Mouse (Mus musculus): ENCODE data around the gene Gbgt1.
A peak's percentile ranks its signal among the peaks of the same experiment; 100 is the strongest.
"Not testable (repeated sequence)": the region's sequence is repeated elsewhere in the genome, so short reads cannot be mapped to it uniquely, and the experiment has no call there.

Gene Gbgt1

GRCm38 (mm10) chr2:28496671-28497070 lies at the start of gene Gbgt1:
Gbgt1 (plus strand) TSS chr2:28496891.
- DNase-seq (ENCODE audit: extremely low spot score, low read depth, low spot score): no peak

GRCm38 (mm10) chr2:28447315-28447670 lies 49.4 kb upstream of the Gbgt1 start:
- no peak for DNase-seq (ENCODE audit: extremely low spot score, low read depth, low spot score)

GRCm38 (mm10) chr2:28451663-28452062 lies 45.0 kb upstream of the Gbgt1 start:
- no peak for DNase-seq (ENCODE audit: extremely low spot score, low read depth, low spot score)

- no peak for DNase-seq (ENCODE audit: extremely low spot score, low read depth, low spot score)
Measured at GRCm38 (mm10) chr2:28453539-28453938, 43.2 kb upstream of the Gbgt1 start.

GRCm38 (mm10) chr2:28456616-28457015 lies 40.1 kb upstream of the Gbgt1 start:
- no peak for DNase-seq (ENCODE audit: extremely low spot score, low read depth, low spot score)

- DNase-seq (ENCODE audit: extremely low spot score, low read depth, low spot score): peak; percentile 31
Measured at GRCm38 (mm10) chr2:28463919-28464318, 32.8 kb upstream of the Gbgt1 start.

- DNase-seq (ENCODE audit: extremely low spot score, low read depth, low spot score): no peak
Measured at GRCm38 (mm10) chr2:28464919-28465318, 31.8 kb upstream of the Gbgt1 start.

GRCm38 (mm10) chr2:28465836-28466518 lies 30.7 kb upstream of the Gbgt1 start, which contains the start of gene 1700007K13Rik:
1700007K13Rik (minus strand) TSS chr2:28466332.
- DNase-seq (ENCODE audit: extremely low spot score, low read depth, low spot score): peak; percentile 50

GRCm38 (mm10) chr2:28467860-28468485 lies 28.7 kb upstream of the Gbgt1 start, which contains the start of gene Mrps2:
Mrps2 (plus strand) TSS chr2:28468066.
- peak; percentile 52 for DNase-seq (ENCODE audit: extremely low spot score, low read depth, low spot score)

GRCm38 (mm10) chr2:28468486-28469225 lies 28.0 kb upstream of the Gbgt1 start:
- DNase-seq (ENCODE audit: extremely low spot score, low read depth, low spot score): no peak

GRCm38 (mm10) chr2:28469461-28469860 lies 27.2 kb upstream of the Gbgt1 start:
- no peak for DNase-seq (ENCODE audit: extremely low spot score, low read depth, low spot score)

GRCm38 (mm10) chr2:28470591-28470990 lies 26.1 kb upstream of the Gbgt1 start:
- no peak for DNase-seq (ENCODE audit: extremely low spot score, low read depth, low spot score)

- not testable (repeated sequence) for DNase-seq (ENCODE audit: extremely low spot score, low read depth, low spot score)
Measured at GRCm38 (mm10) chr2:28472011-28472410, 24.7 kb upstream of the Gbgt1 start.

- not testable (repeated sequence) for DNase-seq (ENCODE audit: extremely low spot score, low read depth, low spot score)
Measured at GRCm38 (mm10) chr2:28477993-28478392, 18.7 kb upstream of the Gbgt1 start.

- DNase-seq (ENCODE audit: extremely low spot score, low read depth, low spot score): no peak
Measured at GRCm38 (mm10) chr2:28479208-28480204, 17.2 kb upstream of the Gbgt1 start.

- DNase-seq (ENCODE audit: extremely low spot score, low read depth, low spot score): no peak
Measured at GRCm38 (mm10) chr2:28483861-28484260, 12.8 kb upstream of the Gbgt1 start.

- no peak for DNase-seq (ENCODE audit: extremely low spot score, low read depth, low spot score)
Measured at GRCm38 (mm10) chr2:28494521-28494920, 2.2 kb upstream of the Gbgt1 start.

- DNase-seq (ENCODE audit: extremely low spot score, low read depth, low spot score): no peak
Measured at GRCm38 (mm10) chr2:28495207-28495756, 1.4 kb upstream of the Gbgt1 start.

GRCm38 (mm10) chr2:28495801-28496595 lies 693 bp upstream of the Gbgt1 start:
- DNase-seq (ENCODE audit: extremely low spot score, low read depth, low spot score): no peak

GRCm38 (mm10) chr2:28497561-28497960 lies 870 bp downstream of the Gbgt1 start:
- no peak for DNase-seq (ENCODE audit: extremely low spot score, low read depth, low spot score)
